In the genomic region with DNA sequence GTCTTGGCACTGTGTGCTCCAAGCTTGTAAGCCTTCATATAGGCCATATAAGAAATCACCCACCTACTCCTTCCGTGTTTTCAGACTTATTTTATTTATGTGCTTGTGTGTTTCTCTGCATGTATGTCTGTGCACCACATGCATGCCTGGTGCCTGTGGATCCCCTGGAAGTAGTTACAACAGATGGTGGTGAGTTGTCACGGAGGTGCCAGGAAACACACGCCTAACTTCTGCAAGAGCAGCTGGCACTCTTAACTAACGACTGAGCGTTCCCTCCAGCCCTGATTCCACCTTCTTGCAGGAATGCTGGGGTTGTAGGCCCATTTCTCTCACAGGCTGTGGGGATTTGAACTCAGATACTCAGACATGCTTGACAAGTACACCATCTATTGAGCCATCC, we compare ENCODE assay signal across 21 mouse cellular contexts.
DNase-seq lines count a peak whose midpoint lies in the region; ATAC-seq and TF ChIP-seq lines count a peak whose summit lies in the region.
"Had no signal": no experiment of that assay in that cellular context is flagged by ENCODE, and none has a peak within 500 bp of the region (broad histone marks: within the 10 kb centered on the region; RNA-seq: fewer than 3 reads in every experiment).

No protein-coding gene starts in this region.

- 78% methylated on average over 5 of the region's 5 CpGs for WGBS in forebrain, embryonic 13.5 days
- 92% methylated on average over 5 of the region's 5 CpGs for WGBS in forebrain, embryonic 11.5 days
- 49% methylated on average over 5 of the region's 5 CpGs for WGBS in forebrain, postnatal 0 days

- H3K9me3 ChIP-seq in forebrain, embryonic 13.5 days (replicated peaks) = 0 out of 2 replicates have a peak, but pooled peaks cover 9% of the 10 kb centered on the region
- no peaks in the 10 kb centered on the region; the same call in 1 of the 2 replicates for H3K9me3 ChIP-seq in forebrain, embryonic 11.5 days (ENCODE audit: control insufficient read depth, low read length)
- H3K9me3 ChIP-seq in forebrain, postnatal 0 days (ENCODE audit: low read length) = no peaks in the 10 kb centered on the region
- H3K9me3 ChIP-seq: lung, embryonic 15.5 days had no signal

- no peak overlapping the region for H3K9ac ChIP-seq in forebrain, embryonic 13.5 days
- no peak overlapping the region for H3K9ac ChIP-seq in forebrain, embryonic 11.5 days (ENCODE audit: low read length)
- H3K9ac ChIP-seq in forebrain, postnatal 0 days = no peak overlapping the region
- H3K9ac ChIP-seq: hindbrain, embryonic 14.5 days; liver, embryonic 14.5 days; lung, embryonic 15.5 days; midbrain, embryonic 12.5 days had no signal

- no peaks in the 10 kb centered on the region for H3K36me3 ChIP-seq in forebrain, embryonic 13.5 days (ENCODE audit: poor library complexity, severe bottlenecking)
- no peaks in the 10 kb centered on the region for H3K36me3 ChIP-seq in forebrain, embryonic 11.5 days (ENCODE audit: control insufficient read depth, insufficient read depth, low read length)
- H3K36me3 ChIP-seq in forebrain, postnatal 0 days (ENCODE audit: insufficient read depth) = no peaks in the 10 kb centered on the region
- H3K36me3 ChIP-seq: lung, embryonic 15.5 days; midbrain, embryonic 12.5 days had no signal

- TF ChIP-seq CTCF in forebrain, postnatal 0 days (IDR thresholded peaks at IDR 0.05; ENCODE audit: low read depth) = no peak

- H3K4me3 ChIP-seq in forebrain, embryonic 13.5 days = no peak overlapping the region
- no peak overlapping the region for H3K4me3 ChIP-seq in forebrain, embryonic 11.5 days (ENCODE audit: low read depth, low read length)
- H3K4me3 ChIP-seq in forebrain, postnatal 0 days (ENCODE audit: low read depth, low read length) = no peak overlapping the region
- H3K4me3 ChIP-seq: erythroblast, embryonic 14.5 days; lung, embryonic 15.5 days; midbrain, embryonic 12.5 days; myocyte had no signal

- H3K4me2 ChIP-seq in forebrain, embryonic 13.5 days = no peak overlapping the region
- no peak overlapping the region for H3K4me2 ChIP-seq in forebrain, embryonic 11.5 days (ENCODE audit: low read depth, low read length, severe bottlenecking)
- H3K4me2 ChIP-seq in forebrain, postnatal 0 days (ENCODE audit: low read depth) = no peak overlapping the region
- H3K4me2 ChIP-seq: heart, embryonic 11.5 days; hindbrain, embryonic 14.5 days; lung, embryonic 15.5 days; midbrain, embryonic 12.5 days had no signal

- H3K4me1 ChIP-seq in forebrain, embryonic 13.5 days = 0 out of 2 replicates have a peak, but pooled peaks cover 5% of the 10 kb centered on the region
- 0 out of 2 replicates have a peak, but pooled peaks cover 2% of the 10 kb centered on the region for H3K4me1 ChIP-seq in forebrain, embryonic 11.5 days (replicated peaks; ENCODE audit: control insufficient read depth, insufficient read depth, low read length)
- H3K4me1 ChIP-seq in forebrain, postnatal 0 days (ENCODE audit: insufficient read depth) = no peaks in the 10 kb centered on the region

- no peak for DNase-seq in forebrain, embryonic 11.5 days (ENCODE audit: low spot score)
- DNase-seq in layer of hippocampus, adult 9-11 months = peak; percentile 50
- DNase-seq in layer of hippocampus, postnatal 36 days = no peak
- peak; percentile 67 for DNase-seq in forebrain, postnatal 0 days
- DNase-seq in telencephalon, adult 2 months (ENCODE audit: low read depth, low spot score) = peak; percentile 58
- DNase-seq in heart, adult 18-20 months = no peak
- DNase-seq: cerebellum, adult 2 months; gastrocnemius, postnatal 25 days; heart, postnatal 14 days; kidney, adult 9 months; kidney, postnatal 25 days; lung, postnatal 4 days had no signal

- H3K27me3 ChIP-seq in forebrain, embryonic 13.5 days = no peaks in the 10 kb centered on the region
- no peaks in the 10 kb centered on the region for H3K27me3 ChIP-seq in forebrain, embryonic 11.5 days (ENCODE audit: control insufficient read depth, insufficient read depth, low read length)
- no peaks in the 10 kb centered on the region for H3K27me3 ChIP-seq in forebrain, postnatal 0 days (ENCODE audit: insufficient read depth, low read length)
- H3K27me3 ChIP-seq: lung, embryonic 15.5 days had no signal

- ATAC-seq in forebrain, embryonic 13.5 days = 0 out of 2 replicates have a peak, but pooled peaks have one; percentile 41
- no peak for ATAC-seq in forebrain, embryonic 11.5 days (replicated peaks; ENCODE audit: low FRiP score)
- peak; percentile 51; the same call in 1 of the 2 replicates for ATAC-seq in forebrain, postnatal 0 days

- no peak overlapping the region for H3K27ac ChIP-seq in forebrain, embryonic 13.5 days
- H3K27ac ChIP-seq in forebrain, embryonic 11.5 days (ENCODE audit: low read depth, low read length) = no peak overlapping the region
- no peak overlapping the region for H3K27ac ChIP-seq in forebrain, postnatal 0 days (ENCODE audit: low read depth, low read length)
- H3K27ac ChIP-seq: hindbrain, embryonic 14.5 days; liver, embryonic 14.5 days; lung, embryonic 15.5 days; midbrain, embryonic 12.5 days; stomach, postnatal 0 days had no signal

Comparison
In these comparisons a context has a peak if more than half of its experiments do, and no peak if none do; other contexts are left out.
1. DNase-seq: peak in layer of hippocampus, adult 9-11 months (single experiment), forebrain, postnatal 0 days (single experiment) and telencephalon, adult 2 months (single experiment); none in forebrain, embryonic 11.5 days (single experiment), layer of hippocampus, postnatal 36 days (0 of 2) and heart, adult 18-20 months (0 of 2).